Mouse (Mus musculus) common myeloid progenitor, adult 5-6 weeks (primary cell): Measurements from ENCODE around the gene Olfr839-ps1. TPM values are rescaled to one million over a fixed set of nuclear protein-coding genes. Genes with fewer than 3 reads are reported as not detected.

Source experiments
- ATAC-seq: replicated peaks from 2 replicates; pipeline ENCODE4 v1.8.0; 2016; ENCODE audit warnings: low read depth, mild to moderate bottlenecking, moderate TSS enrichment, inconsistent platforms; ENCODE audit not compliant: poor library complexity, severe bottlenecking
- total RNA-seq: library from RNA; stranded (forward); fragments of 200-1000, 187-1606 nt; gene quantifications from 2 replicates; pipeline ENCODE4 v1.2.3, GENCODE M21; 2017

Olfr839-ps1 gene
- not detected in 2 replicates for total RNA-seq

DNA sequence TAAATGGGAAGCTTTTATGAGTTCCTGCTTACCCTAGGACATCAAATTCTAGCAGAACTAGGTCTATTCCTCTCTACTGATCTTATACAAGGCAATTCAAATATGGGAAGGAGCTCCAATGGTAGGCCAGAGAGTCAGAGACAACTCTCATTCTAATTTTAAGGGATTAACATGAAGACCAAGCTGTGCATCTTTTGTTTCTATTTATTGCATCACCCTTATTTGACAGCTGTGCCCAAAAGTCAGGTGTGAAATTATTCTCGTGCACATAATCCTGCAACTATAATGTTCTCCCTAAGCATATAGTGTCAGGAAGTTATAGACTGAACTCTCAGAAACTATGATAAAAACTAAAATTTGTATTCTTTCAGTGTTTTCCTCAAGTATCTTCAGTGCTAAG is at the start of gene Olfr839-ps1:
Gene Olfr839-ps1 (minus strand): TSS at position 101 of the 400 bp plus-strand sequence.
- no peak for ATAC-seq

DNA sequence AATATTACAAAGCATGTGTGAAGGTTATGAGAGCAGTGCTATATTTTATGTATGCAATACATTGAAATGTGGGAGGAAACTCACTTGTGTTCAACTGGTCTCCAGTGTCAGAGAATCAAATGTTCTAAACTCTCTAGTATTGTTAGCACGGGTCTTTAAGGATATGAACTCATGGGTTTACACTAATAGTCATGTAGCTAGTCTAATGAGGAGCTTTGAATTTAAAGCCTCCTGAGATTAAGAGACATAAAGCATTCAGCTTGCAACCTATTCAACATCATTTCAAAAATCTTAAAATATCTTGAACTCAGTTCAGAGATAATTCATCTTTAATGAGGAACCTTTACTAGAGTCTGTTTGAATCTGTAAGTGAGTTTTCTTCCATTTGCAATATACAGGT is 41.1 kb downstream of the Olfr839-ps1 start, which contains the start of gene Olfr837:
Gene Olfr837 (plus strand): TSS at position 301 of the 400 bp plus-strand sequence.
- no peak for ATAC-seq

DNA sequence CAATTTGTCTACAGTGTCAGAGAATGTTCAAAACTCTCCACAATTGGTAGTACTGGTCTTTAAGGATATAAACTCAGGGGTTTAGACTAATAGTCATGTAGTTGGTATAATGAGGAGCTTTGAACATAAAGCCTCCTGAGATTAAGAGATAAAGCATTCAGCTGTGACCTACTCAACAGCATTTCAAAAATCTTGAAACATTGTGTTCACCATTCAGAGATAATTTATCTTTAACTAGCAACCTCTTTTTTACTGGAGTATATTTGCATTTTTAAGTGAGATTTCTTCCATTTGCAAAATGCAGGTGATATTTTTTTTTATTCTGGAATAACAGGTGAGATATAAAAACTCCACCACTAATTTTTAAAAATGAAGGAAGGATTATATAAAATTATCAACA is 57.0 kb downstream of the Olfr839-ps1 start, which contains the start of gene Olfr836:
Gene Olfr836 (plus strand): TSS at position 301 of the 400 bp plus-strand sequence.
- ATAC-seq: no peak

Other genes starting within 250 kb of the Olfr839-ps1 start
- not detected in 2 replicates for gene Olfr832, start 240.2 kb downstream of the Olfr839-ps1 start, total RNA-seq
- not detected in 2 replicates for gene Olfr834, start 189.3 kb downstream of the Olfr839-ps1 start, total RNA-seq
- not detected in 2 replicates for gene Olfr835, start 144.6 kb downstream of the Olfr839-ps1 start, total RNA-seq
- gene Olfr836, start 56.9 kb downstream of the Olfr839-ps1 start, total RNA-seq: not detected in 2 replicates
- not detected in 2 replicates for gene Olfr837, start 41.0 kb downstream of the Olfr839-ps1 start, total RNA-seq
- gene Olfr843, start 74.7 kb upstream of the Olfr839-ps1 start, total RNA-seq: not detected in 2 replicates
- not detected in 2 replicates for gene Olfr844, start 139.0 kb upstream of the Olfr839-ps1 start, total RNA-seq
- gene Olfr845, start 159.1 kb upstream of the Olfr839-ps1 start, total RNA-seq: not detected in 2 replicates
- gene Olfr846, start 186.7 kb upstream of the Olfr839-ps1 start, total RNA-seq: not detected in 2 replicates
- gene Olfr847, start 201.4 kb upstream of the Olfr839-ps1 start, total RNA-seq: not detected in 2 replicates